Mouse (Mus musculus) left cerebral cortex, adult 18-20 months (tissue): ENCODE measurements around the gene Nepro. TPM values are rescaled to one million over a fixed set of nuclear protein-coding genes. Genes with fewer than 3 reads are reported as not detected.

ENCODE experiments used
- DNase-seq, 2 experiments: peaks; one replicate each; pipeline ENCODE4 v3.0.0; 2021 to 2022; ENCODE audit warnings: low spot score in 2 of 2, mixed read lengths in 1 of 2
- long read RNA-seq, 2 experiments: library from polyadenylated mRNA; stranded (forward); transcript quantifications; one replicate each; pipeline ENCODE4 v2.0.0; 2021
- total RNA-seq, 2 experiments: library from RNA; stranded (reverse); gene quantifications; 2 replicates each; pipeline ENCODE4 v1.2.3; 2021

Gene Nepro
- total RNA-seq, result 1 to 10 TPM; 5.8 to 7.0 TPM
- long read RNA-seq, experiment 1, result 0 reads
- long read RNA-seq, experiment 2, partial matches to known transcripts, result 0 of 1 reads
- long read RNA-seq, experiment 2, other reads (novel, unspliced or antisense), result 0 of 1 reads

DNA sequence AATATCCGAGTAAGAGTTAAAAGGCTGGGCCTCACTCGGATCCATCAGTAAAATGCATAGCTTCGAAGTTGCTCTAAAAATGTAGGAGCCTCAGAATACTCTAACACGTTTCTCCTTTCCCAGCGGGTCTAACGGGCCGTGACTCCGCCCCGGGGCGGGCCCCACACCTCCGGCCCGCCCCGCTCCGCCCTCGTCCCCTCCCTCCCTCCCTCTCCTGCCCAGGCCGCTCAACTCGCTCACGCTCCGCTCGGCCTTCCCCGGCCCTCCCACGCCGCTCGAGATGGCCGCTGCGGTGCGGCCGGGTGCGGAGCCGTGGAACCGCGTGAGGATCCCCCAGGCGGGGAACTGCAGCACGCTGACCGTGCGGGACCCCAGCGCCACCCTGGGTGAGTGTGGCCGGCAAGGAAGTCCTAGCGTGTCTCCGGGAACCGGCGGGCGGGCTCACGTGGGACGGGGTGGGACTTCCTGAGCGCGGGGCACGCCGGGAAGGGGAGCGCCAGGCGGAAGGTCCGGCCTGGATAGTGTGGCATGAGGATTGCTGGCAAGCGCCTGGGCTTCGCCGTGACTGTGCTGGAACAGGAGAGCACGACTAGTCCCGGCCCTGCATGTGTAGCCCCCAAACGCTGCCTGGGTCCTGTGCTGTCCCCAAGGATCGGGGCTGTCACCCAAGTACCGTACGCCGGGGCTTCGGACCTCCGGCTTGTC is at the start of gene Nepro:
TSS of gene Nepro (plus strand) at position 219 of the 705 bp plus-strand sequence.
- peak; percentile 93 to 97 for DNase-seq

- no peak for DNase-seq
These were observed 47.7 kb upstream of the Nepro start for GRCm38 (mm10) chr16:44676357-44676756.

DNA sequence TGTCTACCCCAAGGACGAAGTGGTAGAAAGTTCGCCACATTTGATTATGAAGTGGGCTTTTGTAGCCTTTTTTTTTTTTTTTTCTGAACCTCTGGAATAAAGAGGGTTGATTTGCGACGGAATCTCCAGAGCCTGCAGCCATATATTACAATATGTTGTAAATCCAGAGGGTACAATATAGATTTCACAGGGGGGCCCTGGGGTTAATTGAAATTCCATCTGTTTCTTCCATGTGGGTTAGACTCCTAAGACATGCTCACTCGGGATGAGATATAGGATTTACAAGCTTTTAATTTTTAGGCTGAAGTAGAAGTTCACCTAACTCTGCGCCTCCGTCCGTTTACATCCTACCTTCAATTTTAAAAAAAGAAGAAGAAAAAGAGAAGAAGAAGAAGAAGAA is 45.0 kb upstream of the Nepro start:
- no peak for DNase-seq

GRCm38 (mm10) chr16:44679503-44679971 is 44.6 kb upstream of the Nepro start:
- no peak for DNase-seq

GRCm38 (mm10) chr16:44680756-44681498 is 43.2 kb upstream of the Nepro start:
- peak; percentile 22 to 30 for DNase-seq

- no peak for DNase-seq
These were observed 39.5 kb upstream of the Nepro start for GRCm38 (mm10) chr16:44684646-44685045.

DNA sequence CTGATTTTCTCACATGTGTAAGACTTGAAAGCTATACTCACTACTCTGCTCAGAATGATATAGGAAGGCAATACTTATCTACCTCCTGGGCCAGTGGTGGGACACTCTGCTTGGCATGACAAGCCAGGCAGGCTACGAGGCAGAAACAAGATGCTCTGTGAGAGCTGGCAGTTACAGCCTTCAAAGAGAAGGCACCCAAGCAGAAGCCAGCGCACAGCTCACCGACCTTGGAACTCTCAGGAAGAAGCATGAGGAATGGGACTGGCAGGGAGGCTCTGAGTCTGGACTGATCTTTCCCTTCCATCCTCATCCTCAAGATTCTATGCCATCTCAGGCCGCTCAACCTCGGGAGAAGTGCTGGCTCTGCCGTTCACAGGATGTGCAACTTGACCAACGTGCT is 38.7 kb upstream of the Nepro start:
- no peak for DNase-seq

- no peak for DNase-seq
These were observed 36.9 kb upstream of the Nepro start for GRCm38 (mm10) chr16:44686991-44687718.

- DNase-seq, result no peak
These were observed 36.2 kb upstream of the Nepro start for GRCm38 (mm10) chr16:44687719-44688420.

DNA sequence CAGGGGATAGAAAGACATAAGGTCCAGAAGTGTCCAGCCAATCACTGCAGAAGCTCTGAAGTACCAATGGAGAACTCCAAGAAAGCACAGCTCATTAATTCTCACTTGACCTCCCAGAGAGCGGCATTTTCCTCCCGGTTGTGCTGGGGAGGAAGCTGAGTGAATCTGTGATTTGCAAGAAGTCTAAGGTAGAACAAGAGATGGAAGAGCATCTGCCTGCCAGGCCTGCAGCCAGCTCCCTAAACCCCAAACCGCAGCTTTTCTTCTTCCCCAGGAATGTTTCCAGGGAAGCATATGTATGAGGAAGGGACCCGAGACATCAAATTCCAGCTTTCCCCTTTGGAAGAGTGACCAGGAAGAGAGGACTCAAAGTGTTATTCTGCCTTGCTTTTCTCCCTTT is 35.6 kb upstream of the Nepro start:
- no peak for DNase-seq

DNA sequence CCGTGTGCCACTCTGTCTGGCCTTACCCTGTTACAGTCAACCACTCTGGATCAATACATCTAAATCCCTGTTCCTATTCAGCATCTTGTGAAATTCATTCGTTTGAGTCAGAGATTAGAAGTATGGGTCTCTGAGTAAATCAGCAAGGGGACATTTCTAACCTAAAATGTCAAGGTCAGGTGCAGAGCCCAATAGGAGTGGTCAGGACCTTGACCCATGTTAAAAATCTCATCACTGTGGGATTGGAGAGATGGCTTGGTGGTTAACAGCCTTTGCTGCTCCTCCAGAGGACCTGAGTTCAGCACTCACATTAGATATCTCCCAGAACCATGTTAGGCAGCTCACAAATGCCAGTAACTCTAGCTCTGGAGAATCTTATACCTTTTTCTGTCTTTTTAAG is 33.6 kb upstream of the Nepro start:
- DNase-seq, result no peak

DNA sequence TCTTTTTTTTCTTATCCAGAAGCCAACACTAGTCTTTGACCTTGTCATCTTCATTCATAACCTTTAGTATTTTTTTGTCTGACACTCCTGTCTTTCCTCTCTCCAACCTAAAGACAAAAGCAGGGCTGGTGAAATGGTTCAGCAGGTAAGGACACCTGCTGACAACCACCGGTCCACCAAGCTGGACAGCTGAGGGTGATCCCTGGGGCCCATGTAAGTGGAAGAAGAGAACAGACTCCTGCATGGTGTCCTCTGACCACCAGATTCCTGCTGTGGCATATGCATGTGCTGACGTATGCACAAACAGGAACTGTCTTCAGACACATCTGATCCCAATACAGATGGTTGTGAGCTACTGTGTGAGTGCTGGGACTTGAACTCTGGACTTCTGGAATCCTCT is 33.0 kb upstream of the Nepro start:
- no peak for DNase-seq

DNA sequence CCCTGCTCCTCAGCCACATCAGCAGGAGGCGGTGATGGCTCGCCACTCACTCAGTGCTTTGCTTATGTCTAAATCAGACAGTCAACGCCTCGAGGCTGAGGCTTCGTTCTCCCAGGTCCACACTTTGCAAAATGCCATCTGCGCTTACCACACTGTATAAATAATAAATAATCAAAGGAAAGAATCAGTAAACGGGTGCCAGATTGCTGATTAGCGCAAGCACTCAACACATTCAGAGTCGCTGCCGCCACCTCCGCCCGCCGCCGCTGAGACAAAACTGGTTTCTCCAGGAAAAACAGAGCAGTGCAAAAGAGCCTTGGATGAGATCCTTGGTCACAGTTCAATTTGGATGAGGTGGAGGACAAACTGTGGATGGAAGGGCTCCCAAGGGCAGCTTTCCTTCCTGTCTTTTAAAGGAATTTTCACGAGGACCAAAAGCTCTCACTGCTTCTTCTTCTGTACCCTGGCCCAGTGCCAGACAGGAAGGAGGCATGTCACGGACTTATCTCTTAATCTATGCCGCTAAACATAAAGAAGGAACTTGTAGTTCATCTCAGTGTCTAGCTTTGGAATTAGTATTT is 32.5 kb upstream of the Nepro start:
- DNase-seq, result peak; percentile 48 to 73

DNA sequence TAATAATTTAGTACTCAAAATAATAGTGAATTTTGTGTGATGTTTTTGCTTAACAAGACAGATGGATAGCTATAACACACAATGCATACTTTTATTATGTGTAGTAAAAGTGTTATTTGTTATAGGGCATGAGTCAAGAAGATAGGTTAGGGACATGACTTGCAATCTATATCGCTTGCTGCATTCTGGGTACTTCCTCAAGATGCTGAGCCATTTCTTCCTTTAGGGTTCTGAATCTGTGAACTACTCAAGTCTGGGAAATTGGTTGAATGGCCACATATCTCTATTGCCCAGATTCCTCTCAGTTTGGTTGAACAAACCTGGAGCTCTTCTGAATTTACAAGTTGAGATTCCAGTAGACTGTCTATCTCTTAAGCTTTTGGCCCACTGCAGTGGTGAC is 31.6 kb upstream of the Nepro start:
- no peak for DNase-seq

GRCm38 (mm10) chr16:44693695-44694094 is 30.4 kb upstream of the Nepro start:
- DNase-seq, result peak in 1 of 2 experiments; percentile 5

- DNase-seq, result no peak
These were observed 28.8 kb upstream of the Nepro start for GRCm38 (mm10) chr16:44695214-44695858.

DNA sequence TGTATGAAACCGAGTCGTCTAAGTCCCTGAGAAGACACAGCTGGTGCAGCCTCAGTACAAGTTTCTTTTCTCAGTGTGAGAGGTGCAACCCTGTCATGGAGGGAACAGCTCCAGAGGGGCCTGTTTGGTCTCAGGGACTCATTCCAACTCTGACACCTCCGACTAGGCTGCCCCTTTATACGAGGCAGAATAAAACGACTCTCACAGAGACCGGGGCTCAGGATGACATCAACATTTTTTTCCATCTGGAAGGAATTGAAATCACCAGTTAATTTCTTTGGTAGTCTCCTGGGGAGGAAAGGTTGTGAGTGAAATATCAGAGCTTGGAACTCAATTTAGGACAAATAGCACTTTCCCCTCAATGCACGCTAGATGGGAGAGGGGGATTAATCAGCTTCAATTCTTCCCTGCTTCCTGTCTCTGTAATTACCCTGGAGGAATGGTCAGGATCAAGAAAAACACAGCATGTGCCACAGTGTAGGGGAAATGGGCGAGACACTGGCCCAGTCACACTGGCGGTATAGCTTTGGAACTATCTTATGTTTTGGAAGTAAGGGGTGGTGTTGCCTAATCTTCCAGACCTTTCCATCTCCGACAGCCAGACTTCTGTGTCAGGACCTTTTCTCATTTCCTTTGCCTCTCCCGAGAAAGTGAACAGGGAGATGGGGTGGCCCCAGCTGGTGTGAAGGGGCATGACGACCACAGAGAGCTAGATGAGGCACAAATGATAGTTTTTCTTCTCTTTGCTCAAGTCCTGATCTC is 28.1 kb upstream of the Nepro start:
- no peak for DNase-seq

DNA sequence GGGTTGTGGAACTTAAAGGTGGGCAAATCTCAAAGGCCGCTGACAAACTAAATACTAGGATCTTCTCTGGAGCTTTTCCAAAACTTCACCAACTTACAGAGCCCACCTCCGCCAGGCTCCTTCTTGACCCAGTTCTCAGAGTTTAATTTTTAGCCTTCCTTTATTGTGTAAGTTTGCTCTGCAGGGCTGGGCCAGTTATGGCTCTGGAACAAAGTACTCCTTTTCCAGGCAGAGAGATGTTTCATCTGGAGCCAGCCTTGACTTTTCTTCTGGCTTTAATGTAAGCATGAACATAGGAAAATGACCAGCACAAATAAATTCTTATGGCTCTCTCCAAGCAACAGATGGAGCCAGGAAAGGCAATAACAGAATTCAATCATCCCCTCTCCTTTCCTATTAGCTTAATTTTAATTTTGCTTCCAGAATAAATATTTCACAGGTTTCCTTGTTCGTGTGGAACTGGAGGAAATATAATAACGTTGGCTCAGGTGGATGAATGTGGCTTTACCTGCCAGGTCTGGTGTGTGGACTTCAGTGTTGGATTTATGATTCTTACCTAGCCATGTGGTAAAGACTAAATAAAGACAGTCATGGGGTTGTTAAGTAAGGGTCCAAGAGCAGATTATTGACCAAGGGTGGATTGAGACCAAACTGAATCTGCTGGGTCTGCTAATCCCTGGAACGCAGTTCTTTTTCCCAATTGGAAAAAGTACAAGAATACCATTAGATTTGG is 26.5 kb upstream of the Nepro start:
- no peak for DNase-seq

- no peak for DNase-seq
These were observed 22.9 kb upstream of the Nepro start for GRCm38 (mm10) chr16:44701155-44701554.
